Comparison of ENCODE assay signal across 15 mouse cellular contexts in genomic region chr10:37170878-37171277, GRCm38 (mm10). TPM values are rescaled to one million over a fixed set of nuclear protein-coding genes. Genes with fewer than 3 reads are reported as not detected.
A peak's percentile ranks its signal among the peaks of the same experiment; 100 is the strongest.
DNase-seq lines count a peak whose midpoint lies in the region; ATAC-seq and TF ChIP-seq lines count a peak whose summit lies in the region.
"Had no signal": no experiment of that assay in that cellular context is flagged by ENCODE, and none has a peak within 500 bp of the region (broad histone marks: within the 10 kb centered on the region; RNA-seq: fewer than 3 reads in every experiment).

No protein-coding gene starts in this region.

- 69% methylated on average over 4 of the region's 4 CpGs for WGBS in hindbrain, postnatal 0 days
- WGBS in hindbrain, embryonic 12.5 days = 80% methylated on average over 4 of the region's 4 CpGs

- DNase-seq in heart, adult 18-20 months = peak; percentile 22
- DNase-seq in heart, postnatal 25 days (ENCODE audit: low spot score) = no peak
- no peak for DNase-seq in hindbrain, postnatal 0 days (ENCODE audit: low spot score)
- peak; percentile 81 for DNase-seq in 3T3-L1 (ENCODE audit: low read depth, low spot score)
- DNase-seq in R1 (ENCODE audit: low read depth, low spot score) = peak; percentile 32
- DNase-seq in left cerebral cortex, postnatal 25 days (ENCODE audit: low spot score in 2 of 2) = no peak
- DNase-seq: cerebellum, adult 9-10 months; kidney, adult 8-10 months; right cerebral cortex, postnatal 25 days; spleen, adult 18-20 months; thymus, postnatal 14 days had no signal

- peak overlapping the region; percentile 66 for H3K27ac ChIP-seq in hindbrain, postnatal 0 days
- no peak overlapping the region for H3K27ac ChIP-seq in hindbrain, embryonic 12.5 days
- H3K27ac ChIP-seq: forebrain, embryonic 15.5 days; intestine, embryonic 15.5 days had no signal

- no peak for TF ChIP-seq CTCF in hindbrain, postnatal 0 days (IDR thresholded peaks at IDR 0.05; ENCODE audit: low read depth)

- no peak for ATAC-seq in hindbrain, postnatal 0 days
- no peak for ATAC-seq in hindbrain, embryonic 12.5 days (ENCODE audit: low FRiP score)
- ATAC-seq: intestine, embryonic 15.5 days had no signal

- no peak overlapping the region for H3K4me3 ChIP-seq in hindbrain, postnatal 0 days (ENCODE audit: low read length)
- H3K4me3 ChIP-seq in hindbrain, embryonic 12.5 days = no peak overlapping the region
- H3K4me3 ChIP-seq: forebrain, embryonic 15.5 days; intestine, embryonic 15.5 days had no signal

- no peaks in the 10 kb centered on the region for H3K36me3 ChIP-seq in hindbrain, postnatal 0 days (ENCODE audit: insufficient read depth, low read length)
- H3K36me3 ChIP-seq in hindbrain, embryonic 12.5 days = no peaks in the 10 kb centered on the region
- H3K36me3 ChIP-seq: forebrain, embryonic 15.5 days; intestine, embryonic 15.5 days had no signal

- no peaks in the 10 kb centered on the region for H3K4me1 ChIP-seq in hindbrain, postnatal 0 days (ENCODE audit: insufficient read depth, low read length)
- peaks cover 9% of the 10 kb centered on the region; the same call in 1 of the 2 replicates for H3K4me1 ChIP-seq in hindbrain, embryonic 12.5 days

- H3K4me2 ChIP-seq in hindbrain, postnatal 0 days (ENCODE audit: low read depth, low read length) = no peak overlapping the region
- no peak overlapping the region for H3K4me2 ChIP-seq in hindbrain, embryonic 12.5 days (replicated peaks)
- H3K4me2 ChIP-seq: forebrain, embryonic 15.5 days; intestine, embryonic 15.5 days had no signal

- H3K27me3 ChIP-seq in hindbrain, postnatal 0 days (ENCODE audit: insufficient read depth, low read length) = no peaks in the 10 kb centered on the region
- no peaks in the 10 kb centered on the region for H3K27me3 ChIP-seq in hindbrain, embryonic 12.5 days
- H3K27me3 ChIP-seq: forebrain, embryonic 15.5 days; intestine, embryonic 15.5 days had no signal

- H3K9me3 ChIP-seq in hindbrain, postnatal 0 days (ENCODE audit: low read length) = 0 out of 2 replicates have a peak, but pooled peaks cover 3% of the 10 kb centered on the region
- H3K9me3 ChIP-seq in hindbrain, embryonic 12.5 days (replicated peaks) = no peaks in the 10 kb centered on the region
- H3K9me3 ChIP-seq: forebrain, embryonic 15.5 days; intestine, embryonic 15.5 days had no signal

- H3K9ac ChIP-seq in hindbrain, postnatal 0 days (replicated peaks; ENCODE audit: low read length) = no peak overlapping the region
- no peak overlapping the region for H3K9ac ChIP-seq in hindbrain, embryonic 12.5 days
- H3K9ac ChIP-seq: forebrain, embryonic 15.5 days; intestine, embryonic 15.5 days had no signal

- intact Hi-C loops in heart, postnatal 25 days (cut with DNase I) = no loop called here
- intact Hi-C loops in left cerebral cortex, postnatal 25 days (cut with DNase I) = no loop called here

RNA-seq across cellular contexts. Expression of gene Marcks, which starts 32.2 kb away (rescaled TPM):
- total RNA-seq in heart, adult 18-20 months (2021) = 10 to 100 TPM; 31.1 to 31.3 TPM
- total RNA-seq in heart, postnatal 25 days (2021) = 10 to 100 TPM; 47.8 to 49.3 TPM
- 341 and 395 TPM in 2 replicates for total RNA-seq in hindbrain, postnatal 0 days (2014; rRNA removed)
- 242 and 270 TPM in 2 replicates for polyA plus RNA-seq in hindbrain, postnatal 0 days (2015; fragmentation: Nextera tagmentation; extraction: Ambion mirVana)
- polyA plus RNA-seq in hindbrain, embryonic 12.5 days (2016; fragmentation: Nextera tagmentation; extraction: Ambion mirVana) = 338 and 368 TPM in 2 replicates
- total RNA-seq in left cerebral cortex, postnatal 25 days (2021) = 100 to 1,000 TPM; 182 to 189 TPM
- total RNA-seq: MEL had no signal

Comparison
In these comparisons a context has a peak if more than half of its experiments do, and no peak if none do; other contexts are left out.
1. DNase-seq: peak in heart, adult 18-20 months (2 of 2), 3T3-L1 (single experiment) and R1 (single experiment); none in heart, postnatal 25 days (single experiment), hindbrain, postnatal 0 days (single experiment) and left cerebral cortex, postnatal 25 days (0 of 2).